Mouse (Mus musculus): ENCODE data around the gene N4bp2l2. TPM values are rescaled to one million over a fixed set of nuclear protein-coding genes. Genes with fewer than 3 reads are reported as not detected.

Gene N4bp2l2
- polyA plus RNA-seq, 1 experiment from 2014 or later = 43.9 TPM

- no peak overlapping the region for H3K27ac ChIP-seq (ENCODE audit: low read depth)
- H3K9ac ChIP-seq (ENCODE audit: low read length) = no peak overlapping the region
- no peaks in the 10 kb centered on the region for H3K9me3 ChIP-seq (ENCODE audit: control insufficient read depth, low read length)
- WGBS = 33% methylated on average over 6 of the region's 6 CpGs
- no peak overlapping the region for H3K4me2 ChIP-seq (ENCODE audit: low read length)
- H3K4me3 ChIP-seq (ENCODE audit: low read depth, low read length) = no peak overlapping the region
- DNase-seq (ENCODE audit: low spot score) = no peak
- H3K4me1 ChIP-seq (replicated peaks; ENCODE audit: control insufficient read depth, insufficient read depth, low read length) = no peaks in the 10 kb centered on the region
- no peak for ATAC-seq (replicated peaks; ENCODE audit: low FRiP score, low TSS enrichment, low read depth)
- no peaks in the 10 kb centered on the region for H3K36me3 ChIP-seq (ENCODE audit: control insufficient read depth, insufficient read depth, low read length)
- H3K27me3 ChIP-seq (replicated peaks; ENCODE audit: control insufficient read depth, insufficient read depth, low read length) = no peaks in the 10 kb centered on the region
Measured at GRCm38 (mm10) chr5:150584337-150584729, 81.7 kb downstream of the N4bp2l2 start.

DNA sequence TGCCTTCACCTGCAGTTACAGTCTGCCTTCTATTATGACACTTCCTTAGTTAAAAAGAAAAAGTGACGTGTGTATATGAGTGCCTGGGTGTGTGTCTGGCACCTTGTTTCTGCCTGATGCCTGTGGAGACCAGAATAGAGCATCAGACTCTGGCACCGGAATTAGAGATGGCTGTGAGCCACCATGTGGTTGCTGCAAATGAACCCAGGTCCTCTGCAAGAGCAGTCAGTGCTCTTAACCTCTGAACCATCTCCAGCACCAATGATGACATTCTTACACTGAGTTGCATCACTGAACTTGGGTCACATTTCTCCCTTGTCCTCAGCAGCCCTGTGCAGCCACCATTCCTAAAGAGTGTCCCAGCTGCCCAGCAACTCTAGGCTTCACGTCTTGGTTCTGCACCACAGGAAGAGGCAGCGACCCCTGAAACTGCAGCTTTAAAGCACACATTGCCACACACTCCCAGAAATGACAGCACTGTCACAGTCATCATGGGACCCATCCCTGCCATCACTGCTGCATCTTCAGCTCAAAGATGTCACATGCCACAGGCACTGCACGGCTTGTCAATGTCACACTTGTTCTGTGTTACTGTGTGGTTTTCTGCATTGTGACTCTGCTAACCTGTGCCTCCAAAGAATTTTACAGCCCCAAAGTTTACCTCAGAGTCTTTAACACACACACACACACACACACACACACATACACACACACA is 82.2 kb downstream of the N4bp2l2 start:
- no peak for ATAC-seq (replicated peaks; ENCODE audit: low FRiP score, low TSS enrichment, low read depth)
- no peak overlapping the region for H3K27ac ChIP-seq (ENCODE audit: low read depth)
- H3K4me3 ChIP-seq (ENCODE audit: low read depth, low read length) = no peak overlapping the region
- no peaks in the 10 kb centered on the region for H3K36me3 ChIP-seq (ENCODE audit: control insufficient read depth, insufficient read depth, low read length)
- H3K9me3 ChIP-seq (ENCODE audit: control insufficient read depth, low read length) = no peaks in the 10 kb centered on the region
- H3K4me1 ChIP-seq (replicated peaks; ENCODE audit: control insufficient read depth, insufficient read depth, low read length) = no peaks in the 10 kb centered on the region
- no peaks in the 10 kb centered on the region for H3K27me3 ChIP-seq (replicated peaks; ENCODE audit: control insufficient read depth, insufficient read depth, low read length)
- H3K4me2 ChIP-seq (ENCODE audit: low read length) = no peak overlapping the region
- 58% methylated on average over 5 of the region's 5 CpGs for WGBS
- no peak overlapping the region for H3K9ac ChIP-seq (ENCODE audit: low read length)
- DNase-seq (ENCODE audit: low spot score) = no peak

DNA sequence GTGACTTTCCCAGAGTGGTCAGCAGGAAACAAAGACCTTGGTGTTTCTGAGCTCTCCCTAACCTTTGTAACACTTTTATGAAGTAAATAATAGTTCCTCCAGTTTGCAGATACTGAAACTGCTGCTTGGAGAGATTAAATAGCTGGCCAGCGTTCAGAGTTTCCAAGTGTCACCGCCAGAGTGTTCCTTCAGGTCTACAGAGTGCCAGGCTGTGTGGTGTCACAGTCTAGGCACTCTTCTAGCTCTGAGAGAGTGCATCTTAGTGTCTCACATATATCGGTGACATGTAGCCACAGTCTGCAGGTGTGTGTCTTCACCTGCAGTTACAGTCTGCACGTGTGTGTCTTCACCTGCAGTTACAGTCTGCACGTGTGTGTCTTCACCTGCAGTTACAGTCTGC is 82.8 kb downstream of the N4bp2l2 start:
- WGBS = 78% methylated on average over 5 of the region's 5 CpGs
- Histone ChIP-seq H3K4me3 (ENCODE audit: low read depth, low read length) (no peak overlapping the region), H3K9ac (ENCODE audit: low read length) (no peak overlapping the region), H3K27me3 (replicated peaks; ENCODE audit: control insufficient read depth, insufficient read depth, low read length) (no peaks in the 10 kb centered on the region), H3K4me2 (ENCODE audit: low read length) (no peak overlapping the region), H3K27ac (ENCODE audit: low read depth) (no peak overlapping the region), H3K36me3 (ENCODE audit: control insufficient read depth, insufficient read depth, low read length) (no peaks in the 10 kb centered on the region), H3K4me1 (replicated peaks; ENCODE audit: control insufficient read depth, insufficient read depth, low read length) (no peaks in the 10 kb centered on the region), H3K9me3 (ENCODE audit: control insufficient read depth, low read length) (no peaks in the 10 kb centered on the region)
- ATAC-seq (replicated peaks; ENCODE audit: low FRiP score, low TSS enrichment, low read depth) = no peak
- no peak for DNase-seq (ENCODE audit: low spot score)

DNA sequence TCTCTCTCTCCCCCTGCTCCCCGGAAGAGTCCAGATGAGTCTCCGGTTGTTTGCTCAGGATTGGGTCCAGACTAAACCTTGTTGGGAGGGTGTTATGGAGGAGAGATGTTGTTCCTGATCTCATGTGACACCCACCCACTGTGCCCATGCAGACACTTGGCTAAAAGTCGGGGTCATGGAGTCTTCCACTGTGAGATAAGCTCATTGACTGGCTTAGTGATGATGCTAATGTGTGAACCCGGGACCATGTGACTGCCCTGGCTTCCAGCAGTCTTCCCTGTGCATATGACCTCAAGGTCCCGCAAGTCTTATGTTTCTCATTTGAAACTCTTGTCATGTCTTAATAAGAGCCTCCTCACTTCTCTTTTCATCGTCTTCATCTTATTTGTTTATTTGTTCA is 84.8 kb downstream of the N4bp2l2 start:
- 78% methylated on average over 6 of the region's 6 CpGs for WGBS
- Histone ChIP-seq H3K9ac (ENCODE audit: low read length) (no peak overlapping the region), H3K4me3 (ENCODE audit: low read depth, low read length) (no peak overlapping the region), H3K9me3 (ENCODE audit: control insufficient read depth, low read length) (no peaks in the 10 kb centered on the region), H3K4me1 (replicated peaks; ENCODE audit: control insufficient read depth, insufficient read depth, low read length) (no peaks in the 10 kb centered on the region), H3K27me3 (replicated peaks; ENCODE audit: control insufficient read depth, insufficient read depth, low read length) (no peaks in the 10 kb centered on the region), H3K27ac (ENCODE audit: low read depth) (no peak overlapping the region), H3K4me2 (ENCODE audit: low read length) (no peak overlapping the region), H3K36me3 (ENCODE audit: control insufficient read depth, insufficient read depth, low read length) (no peaks in the 10 kb centered on the region)
- no peak for ATAC-seq (replicated peaks; ENCODE audit: low FRiP score, low TSS enrichment, low read depth)
- DNase-seq (ENCODE audit: low spot score) = no peak

GRCm38 (mm10) chr5:150578613-150579171 is 87.3 kb downstream of the N4bp2l2 start:
- ATAC-seq (replicated peaks; ENCODE audit: low FRiP score, low TSS enrichment, low read depth) (no peak), DNase-seq (ENCODE audit: low spot score) (no peak)

DNA sequence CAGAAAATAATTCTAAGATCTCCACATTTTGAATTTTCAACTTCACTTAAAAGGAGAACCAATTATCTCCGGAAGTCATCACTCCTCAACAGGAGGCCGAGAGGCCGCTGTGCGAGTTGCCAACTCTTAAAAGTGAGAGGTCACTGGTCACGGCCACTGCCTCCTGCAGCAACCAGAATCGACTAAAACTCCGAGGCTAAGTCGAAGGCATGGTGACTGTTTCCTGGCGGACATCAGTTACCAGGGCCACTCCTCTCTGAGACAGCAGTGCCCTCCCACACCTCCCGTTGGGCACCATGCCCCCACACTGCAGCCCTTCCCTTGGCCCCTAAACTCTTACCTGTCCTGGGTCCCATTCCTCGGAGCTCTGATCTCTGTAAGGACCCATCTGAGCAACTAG is 89.2 kb downstream of the N4bp2l2 start:
- no peak overlapping the region for H3K9ac ChIP-seq (ENCODE audit: low read length)
- ATAC-seq (replicated peaks; ENCODE audit: low FRiP score, low TSS enrichment, low read depth) (no peak), DNase-seq (ENCODE audit: low spot score) (no peak)
- H3K9me3 ChIP-seq (ENCODE audit: control insufficient read depth, low read length) = no peaks in the 10 kb centered on the region
- H3K4me1 ChIP-seq (replicated peaks; ENCODE audit: control insufficient read depth, insufficient read depth, low read length) = no peaks in the 10 kb centered on the region
- 84% methylated on average over 11 of the region's 11 CpGs for WGBS
- no peak overlapping the region for H3K27ac ChIP-seq (ENCODE audit: low read depth)
- H3K4me3 ChIP-seq (ENCODE audit: low read depth, low read length) = no peak overlapping the region
- H3K4me2 ChIP-seq (ENCODE audit: low read length) = no peak overlapping the region
- peaks cover 13% of the 10 kb centered on the region for H3K36me3 ChIP-seq (ENCODE audit: control insufficient read depth, insufficient read depth, low read length)
- H3K27me3 ChIP-seq (replicated peaks; ENCODE audit: control insufficient read depth, insufficient read depth, low read length) = no peaks in the 10 kb centered on the region

More at GRCm38 (mm10) chr5:150578613-150579171, 87.3 kb downstream of the N4bp2l2 start:
- Histone ChIP-seq H3K36me3 (ENCODE audit: control insufficient read depth, insufficient read depth, low read length) (no peaks in the 10 kb centered on the region), H3K4me2 (ENCODE audit: low read length) (no peak overlapping the region), H3K27me3 (replicated peaks; ENCODE audit: control insufficient read depth, insufficient read depth, low read length) (no peaks in the 10 kb centered on the region), H3K9ac (ENCODE audit: low read length) (no peak overlapping the region), H3K27ac (ENCODE audit: low read depth) (no peak overlapping the region), H3K4me3 (ENCODE audit: low read depth, low read length) (no peak overlapping the region), H3K9me3 (ENCODE audit: control insufficient read depth, low read length) (no peaks in the 10 kb centered on the region), H3K4me1 (replicated peaks; ENCODE audit: control insufficient read depth, insufficient read depth, low read length) (no peaks in the 10 kb centered on the region)
- 58% methylated on average over 6 of the region's 6 CpGs for WGBS

DNA sequence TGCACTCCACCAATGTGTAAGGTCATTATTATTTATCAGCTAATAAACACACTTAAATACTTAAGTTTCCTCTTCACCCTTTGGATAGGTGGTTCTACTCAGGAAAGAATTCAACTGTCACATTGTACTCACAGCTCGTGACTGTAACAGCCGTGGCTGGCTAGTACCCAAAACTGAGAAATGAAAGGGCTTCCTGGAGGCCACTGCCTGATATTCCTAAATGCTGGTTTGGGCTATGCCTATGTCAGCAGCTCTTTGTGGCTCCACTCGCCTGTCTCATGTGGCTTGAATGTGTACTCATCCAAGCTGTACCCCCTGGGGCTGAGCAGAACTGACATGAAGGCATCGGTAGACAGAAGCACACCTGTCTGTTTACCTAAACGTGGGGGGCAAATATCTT is 91.1 kb downstream of the N4bp2l2 start:
- ATAC-seq (replicated peaks; ENCODE audit: low FRiP score, low TSS enrichment, low read depth) = no peak
- H3K27ac ChIP-seq (ENCODE audit: low read depth) = no peak overlapping the region

DNA sequence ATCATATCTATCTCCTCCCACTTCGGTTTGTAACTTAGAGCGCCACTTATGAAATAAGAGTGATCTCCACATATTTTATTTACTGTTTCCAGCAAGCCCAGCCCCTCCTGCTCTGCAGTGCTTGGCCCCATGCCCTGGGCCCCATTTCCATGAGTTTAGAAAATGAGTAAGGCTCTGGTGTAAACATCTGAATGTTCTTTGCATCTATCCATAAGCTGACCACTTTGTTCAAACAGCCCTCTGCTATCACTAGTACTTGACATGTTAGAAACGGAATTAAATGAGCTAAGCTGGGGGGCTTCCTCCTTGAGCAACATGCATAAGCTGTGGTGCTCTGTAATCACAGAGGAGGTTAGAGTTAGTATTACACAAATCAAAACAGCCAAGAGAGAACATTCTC is 91.6 kb downstream of the N4bp2l2 start:
- whole genome bisulfite sequencing = 67% methylated on average over 3 of the region's 3 CpGs
- no peak overlapping the region for H3K27ac ChIP-seq (ENCODE audit: low read depth)
- H3K36me3 ChIP-seq (ENCODE audit: control insufficient read depth, insufficient read depth, low read length) = peaks cover 31% of the 10 kb centered on the region
- no peaks in the 10 kb centered on the region for H3K4me1 ChIP-seq (replicated peaks; ENCODE audit: control insufficient read depth, insufficient read depth, low read length)
- H3K9me3 ChIP-seq (ENCODE audit: control insufficient read depth, low read length) = no peaks in the 10 kb centered on the region
- H3K27me3 ChIP-seq (replicated peaks; ENCODE audit: control insufficient read depth, insufficient read depth, low read length) = no peaks in the 10 kb centered on the region
- no peak overlapping the region for H3K4me3 ChIP-seq (ENCODE audit: low read depth, low read length)
- ATAC-seq (replicated peaks; ENCODE audit: low FRiP score, low TSS enrichment, low read depth) (no peak), DNase-seq (ENCODE audit: low spot score) (no peak)
- no peak overlapping the region for H3K4me2 ChIP-seq (ENCODE audit: low read length)
- H3K9ac ChIP-seq (ENCODE audit: low read length) = no peak overlapping the region

More for the DNA sequence above, 91.1 kb downstream of the N4bp2l2 start:
- H3K4me1 ChIP-seq (replicated peaks; ENCODE audit: control insufficient read depth, insufficient read depth, low read length) = no peaks in the 10 kb centered on the region
- 65% methylated on average over 5 of the region's 5 CpGs for WGBS
- no peak overlapping the region for H3K4me3 ChIP-seq (ENCODE audit: low read depth, low read length)
- no peak for DNase-seq (ENCODE audit: low spot score)
- H3K9me3 ChIP-seq (ENCODE audit: control insufficient read depth, low read length) = no peaks in the 10 kb centered on the region
- no peak overlapping the region for H3K9ac ChIP-seq (ENCODE audit: low read length)
- H3K27me3 ChIP-seq (replicated peaks; ENCODE audit: control insufficient read depth, insufficient read depth, low read length) = no peaks in the 10 kb centered on the region
- H3K4me2 ChIP-seq (ENCODE audit: low read length) = no peak overlapping the region
- peaks cover 26% of the 10 kb centered on the region for H3K36me3 ChIP-seq (ENCODE audit: control insufficient read depth, insufficient read depth, low read length)

Data from intestine, embryonic 14.5 days (tissue).